Mouse (Mus musculus) MEL (cell line): ENCODE measurements around the gene Bicral. TPM values are rescaled to one million over a fixed set of nuclear protein-coding genes. Genes with fewer than 3 reads are reported as not detected.

Experiments used
- DNase-seq: peaks from one replicate; pipeline ENCODE4 v3.0.0; 2011; ENCODE audit warnings: low read depth, low spot score
- H3K27ac ChIP-seq: 2 replicates; pipeline ENCODE4 v1.5.1; 2012; ENCODE audit warnings: low read depth, mild to moderate bottlenecking, control low read depth, low read length, moderate library complexity; ENCODE audit not compliant: control insufficient read depth
- H3K27me3 ChIP-seq, 2 experiments: fragments of 150-350 bp in 1 of 2; sonication (generic) in 1 of 2; 2 replicates each; pipeline ENCODE4 v1.6.1; 2012; ENCODE audit warnings: low read length in 2 of 2, mild to moderate bottlenecking in 2 of 2, improper control_type of control experiment in 1 of 2, moderate library complexity in 1 of 2; ENCODE audit not compliant: insufficient read depth in 2 of 2, control insufficient read depth in 1 of 2
- H3K36me3 ChIP-seq, 2 experiments: 2 replicates each; pipeline ENCODE4 v1.6.1; 2012 to 2014; ENCODE audit warnings: low read length in 2 of 2, improper control_type of control experiment in 1 of 2, inconsistent platforms in 1 of 2, mild to moderate bottlenecking in 1 of 2; ENCODE audit not compliant: insufficient read depth in 2 of 2, control insufficient read depth in 1 of 2
- H3K4me1 ChIP-seq, 2 experiments: fragments of 150-350 bp in 1 of 2; sonication (generic) in 1 of 2; 2 replicates each; pipeline ENCODE4 v1.6.1; 2012; ENCODE audit warnings: low read length in 2 of 2, improper control_type of control experiment in 1 of 2, mild to moderate bottlenecking in 1 of 2; ENCODE audit not compliant: insufficient read depth in 2 of 2, control insufficient read depth in 1 of 2
- H3K4me3 ChIP-seq, 2 experiments: fragments of 150-350 bp in 1 of 2; sonication (generic) in 1 of 2; 2 replicates each; pipeline ENCODE4 v1.5.1; 2012; ENCODE audit warnings: low read depth in 2 of 2, low read length in 2 of 2, mild to moderate bottlenecking in 2 of 2, moderate library complexity in 2 of 2, control low read depth in 1 of 2, improper control_type of control experiment in 1 of 2; ENCODE audit not compliant: control insufficient read depth in 1 of 2, insufficient read depth in 1 of 2
- H3K79me2 ChIP-seq: 2 replicates; pipeline ENCODE4 v1.6.1; 2012; ENCODE audit warnings: mild to moderate bottlenecking, low read length, moderate library complexity; ENCODE audit not compliant: control insufficient read depth, poor library complexity, insufficient read depth
- H3K9ac ChIP-seq: 2 replicates; pipeline ENCODE4 v1.6.1; 2012; ENCODE audit warnings: low read depth, mild to moderate bottlenecking, control low read depth, low read length, moderate library complexity; ENCODE audit not compliant: control insufficient read depth, poor library complexity, severe bottlenecking
- H3K9me3 ChIP-seq: fragments of 150-350 bp; sonication (generic); replicated peaks from 2 replicates; pipeline ENCODE4 v1.6.1; 2012; ENCODE audit warnings: mild to moderate bottlenecking, low read length, improper control_type of control experiment, moderate library complexity; ENCODE audit not compliant: insufficient read depth
- BHLHE40 ChIP-seq: IDR thresholded peaks from 2 replicates; pipeline ENCODE4 v1.6.1; 2012; ENCODE audit warnings: low read depth, mild to moderate bottlenecking, inconsistent platforms, low read length, improper control_type of control experiment, borderline replicate concordance
- CHD1 ChIP-seq: IDR thresholded peaks from 2 replicates; pipeline ENCODE4 v1.6.1; 2012; ENCODE audit warnings: low read depth, mild to moderate bottlenecking, inconsistent platforms, low read length, improper control_type of control experiment
- E2F4 ChIP-seq: IDR thresholded peaks from 2 replicates; pipeline ENCODE4 v1.6.1; 2011; ENCODE audit warnings: low read depth, low read length, improper control_type of control experiment, borderline replicate concordance
- EP300 ChIP-seq, 2 experiments: IDR thresholded peaks; 2 replicates each; pipeline ENCODE4 v1.6.1; 2011; ENCODE audit warnings: improper control_type of control experiment in 2 of 2, low read length in 2 of 2, low read depth in 1 of 2, mild to moderate bottlenecking in 1 of 2
- ETS1 ChIP-seq: IDR thresholded peaks from 2 replicates; pipeline ENCODE4 v1.6.1; 2012; ENCODE audit warnings: low read depth, mild to moderate bottlenecking, inconsistent platforms, low read length, improper control_type of control experiment, moderate library complexity
- GABPA ChIP-seq: IDR thresholded peaks from 2 replicates; pipeline ENCODE4 v1.6.1; 2012; ENCODE audit warnings: low read depth, mild to moderate bottlenecking, inconsistent platforms, low read length, improper control_type of control experiment, moderate library complexity
- JUND ChIP-seq: IDR thresholded peaks from 2 replicates; pipeline ENCODE4 v1.6.1; 2011; ENCODE audit warnings: low read depth, mild to moderate bottlenecking, improper control_type of control experiment, low read length
- KAT2A ChIP-seq: conservative IDR thresholded peaks from 2 replicates; pipeline ENCODE4 v1.6.1; 2012; ENCODE audit warnings: low read depth, low read length, improper control_type of control experiment, inconsistent platforms
- MAZ ChIP-seq: IDR thresholded peaks from 2 replicates; pipeline ENCODE4 v1.6.1; 2012; ENCODE audit warnings: low read depth, mild to moderate bottlenecking, inconsistent platforms, low read length, improper control_type of control experiment
- MXI1 ChIP-seq: IDR thresholded peaks from 2 replicates; pipeline ENCODE4 v1.6.1; 2011; ENCODE audit warnings: mild to moderate bottlenecking, low read depth, low read length, improper control_type of control experiment
- MYB ChIP-seq: IDR thresholded peaks from 2 replicates; pipeline ENCODE4 v1.6.1; 2011; ENCODE audit warnings: mild to moderate bottlenecking, low read depth, low read length, improper control_type of control experiment
- MYC ChIP-seq: IDR thresholded peaks from 2 replicates; pipeline ENCODE4 v1.6.1; 2011; ENCODE audit warnings: low read depth, mild to moderate bottlenecking, low read length, improper control_type of control experiment, moderate library complexity
- NRF1 ChIP-seq: IDR thresholded peaks from 2 replicates; pipeline ENCODE4 v1.6.1; 2014; ENCODE audit warnings: low read depth, mild to moderate bottlenecking, inconsistent platforms, low read length, improper control_type of control experiment, moderate library complexity; ENCODE audit not compliant: poor library complexity, insufficient read depth, severe bottlenecking
- POLR2A ChIP-seq, 2 experiments: IDR thresholded peaks; 2 replicates each; pipeline ENCODE4 v1.6.1; 2011 to 2012; ENCODE audit warnings: low read length in 2 of 2, mild to moderate bottlenecking in 2 of 2, control low read depth in 1 of 2, improper control_type of control experiment in 1 of 2, low read depth in 1 of 2, moderate library complexity in 1 of 2; ENCODE audit not compliant: control insufficient read depth in 1 of 2, insufficient read depth in 1 of 2, poor library complexity in 1 of 2
- SIN3A ChIP-seq: IDR thresholded peaks from 2 replicates; pipeline ENCODE4 v1.6.1; 2012; ENCODE audit warnings: low read length, improper control_type of control experiment, inconsistent platforms
- TAL1 ChIP-seq: IDR thresholded peaks from 2 replicates; pipeline ENCODE4 v1.6.1; 2012; ENCODE audit warnings: mild to moderate bottlenecking, inconsistent platforms, low read length, moderate library complexity, mixed read lengths
- TCF12 ChIP-seq: IDR thresholded peaks from 2 replicates; pipeline ENCODE4 v1.6.1; 2014; ENCODE audit warnings: low read depth, mild to moderate bottlenecking, inconsistent platforms, low read length, improper control_type of control experiment, moderate library complexity
- UBTF ChIP-seq: IDR thresholded peaks from 2 replicates; pipeline ENCODE4 v1.6.1; 2012; ENCODE audit warnings: low read depth, mild to moderate bottlenecking, inconsistent platforms, low read length, improper control_type of control experiment, moderate library complexity, borderline replicate concordance; ENCODE audit not compliant: insufficient read depth
- USF2 ChIP-seq, 2 experiments: IDR thresholded peaks; 2 replicates each; pipeline ENCODE4 v1.6.1; 2011 to 2012; ENCODE audit warnings: improper control_type of control experiment in 2 of 2, low read length in 2 of 2, borderline replicate concordance in 1 of 2, inconsistent platforms in 1 of 2, low read depth in 1 of 2, mild to moderate bottlenecking in 1 of 2; ENCODE audit not compliant: insufficient read depth in 1 of 2
- ZKSCAN1 ChIP-seq: IDR thresholded peaks from 2 replicates; pipeline ENCODE4 v1.6.1; 2012; ENCODE audit warnings: low read depth, mild to moderate bottlenecking, inconsistent platforms, low read length, improper control_type of control experiment, moderate library complexity
- ZMIZ1 ChIP-seq: IDR thresholded peaks from 2 replicates; pipeline ENCODE4 v1.6.1; 2012; ENCODE audit warnings: low read depth, mild to moderate bottlenecking, inconsistent platforms, low read length, improper control_type of control experiment, moderate library complexity
- ZNF384 ChIP-seq: IDR thresholded peaks from 2 replicates; pipeline ENCODE4 v1.6.1; 2012; ENCODE audit warnings: low read depth, mild to moderate bottlenecking, inconsistent platforms, low read length, improper control_type of control experiment
- polyA plus RNA-seq, 2 experiments: library from polyadenylated mRNA; stranded (reverse) in 1 of 2; unstranded in 1 of 2; fragments of >175 nt in 1 of 2; fragments of >200 nt in 1 of 2; gene quantifications; 2 replicates each; pipeline versions ENCODE4 v1.2.1 to v1.2.4; 2012; ENCODE audit warnings: low replicate concordance in 2 of 2, low read depth in 1 of 2; ENCODE audit not compliant: insufficient read length in 2 of 2, insufficient read depth in 1 of 2, missing spikeins in 1 of 2
- total RNA-seq: library from RNA; depleted of rRNA; stranded (reverse); fragments of 300-350 nt; gene quantifications from 2 replicates; pipeline ENCODE4 v1.2.3, GENCODE M21; 2012

Bicral gene
- total and polyA plus RNA-seq, 3 experiments: 3.7 to 6.9 TPM; not detected in 1

DNA sequence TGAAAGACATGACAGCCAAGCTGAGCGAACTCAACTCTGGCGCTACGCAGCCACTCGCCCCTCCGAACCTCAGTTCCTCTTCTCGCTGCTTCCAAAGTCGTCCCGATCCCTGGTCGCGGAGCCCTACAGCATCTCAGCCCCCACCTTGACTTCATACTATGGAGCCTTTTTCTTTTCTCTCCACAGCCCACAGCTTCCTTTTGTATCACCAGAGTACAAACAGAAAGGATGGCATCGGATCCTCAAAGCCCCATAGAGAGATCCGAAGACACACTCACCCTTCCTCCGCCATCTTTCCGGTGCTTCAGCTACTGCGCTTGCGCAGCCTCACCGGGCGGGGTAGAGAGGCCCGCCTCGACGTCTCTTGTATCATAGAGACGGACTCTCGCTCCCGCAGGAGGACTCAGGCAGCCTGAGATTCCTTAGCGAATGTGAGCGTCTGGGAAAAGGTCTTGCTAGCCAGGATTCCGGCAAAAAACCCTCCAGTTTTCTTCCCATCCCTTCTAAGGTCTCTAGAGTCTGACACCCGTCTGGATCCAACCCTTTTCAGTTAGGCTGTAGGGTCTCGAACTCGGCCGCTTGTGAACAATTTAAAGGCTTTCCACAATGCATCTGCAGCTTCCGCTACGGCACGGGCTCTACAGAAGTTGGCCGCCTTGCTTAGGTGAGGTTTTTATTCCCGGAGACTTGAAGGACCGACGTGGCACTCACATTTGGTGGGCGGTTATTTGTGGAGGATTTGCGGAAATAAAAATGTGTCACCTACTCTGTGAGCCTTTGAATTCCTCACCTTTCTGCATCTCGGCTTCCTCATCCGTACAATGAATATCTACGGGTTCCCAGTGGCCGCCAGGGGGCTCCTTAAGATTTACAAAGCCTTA lies 75.7 kb downstream of the Bicral start, which contains the start of gene Rpl7l1 (continued):
- no peak for TF ChIP-seq MYB
- peak; percentile 48; the same call in 1 of the 2 replicates for TF ChIP-seq GABPA
- peak; percentile 78 to 98 for TF ChIP-seq POLR2A (IDR thresholded peaks at IDR 0.05; ENCODE audit: control insufficient read depth in 1 of 2, insufficient read depth in 1 of 2, low read depth in 1 of 2, low read length in 2 of 2, poor library complexity in 1 of 2)
- 0 out of 2 replicates have a peak, but pooled peaks have one; percentile 81 for TF ChIP-seq MXI1
- 0 out of 2 replicates have a peak, but pooled peaks have one; percentile 22 for TF ChIP-seq ETS1
- 0 out of 2 replicates have a peak, but pooled peaks have one; percentile 64 for TF ChIP-seq CHD1
- peak; percentile 67 for TF ChIP-seq KAT2A
- no peak for TF ChIP-seq UBTF
- TF ChIP-seq BHLHE40: no peak
- peak; percentile 89 for TF ChIP-seq NRF1
- TF ChIP-seq, all 39 proteins: peak for 27

GRCm38 (mm10) chr17:46781876-46782275 lies 76.4 kb downstream of the Bicral start:
- Histone ChIP-seq H3K27ac (peak overlapping the region; percentile 68), H3K36me3 (peaks cover 7 to 14% of the 10 kb centered on the region in 2 experiments), H3K9me3 (no peaks in the 10 kb centered on the region), H3K9ac (peak overlapping the region; percentile 88), H3K4me3 (peak overlapping the region; percentile 69 to 75), H3K4me1 (peaks cover 2 to 10% of the 10 kb centered on the region in 2 experiments), H3K27me3 (no peaks in the 10 kb centered on the region), H3K79me2 (peaks cover 18% of the 10 kb centered on the region)
- DNase-seq: no peak
- no peak for TF ChIP-seq ETS1
- no peak for TF ChIP-seq ZKSCAN1
- no peak for TF ChIP-seq MYB
- TF ChIP-seq EP300 (IDR thresholded peaks at IDR 0.05; ENCODE audit: low read depth in 1 of 2, low read length in 2 of 2): no peak
- TF ChIP-seq TCF12: no peak
- TF ChIP-seq TAL1: no peak
- no peak for TF ChIP-seq UBTF
- TF ChIP-seq USF2 (IDR thresholded peaks at IDR 0.05; ENCODE audit: borderline replicate concordance in 1 of 2, insufficient read depth in 1 of 2, low read depth in 1 of 2, low read length in 2 of 2): no peak
- no peak for TF ChIP-seq E2F4
- TF ChIP-seq SIN3A: no peak
- no peak for TF ChIP-seq ZMIZ1
- TF ChIP-seq BHLHE40: no peak
- no peak for TF ChIP-seq GABPA
- TF ChIP-seq JUND: no peak
- TF ChIP-seq KAT2A: no peak
- TF ChIP-seq MAZ: no peak
- no peak for TF ChIP-seq CHD1
- TF ChIP-seq MYC: no peak
- no peak for TF ChIP-seq MXI1
- TF ChIP-seq ZNF384: no peak
